Mouse (Mus musculus): Measurements from ENCODE around the gene Myh7.

Myh7 gene

DNA sequence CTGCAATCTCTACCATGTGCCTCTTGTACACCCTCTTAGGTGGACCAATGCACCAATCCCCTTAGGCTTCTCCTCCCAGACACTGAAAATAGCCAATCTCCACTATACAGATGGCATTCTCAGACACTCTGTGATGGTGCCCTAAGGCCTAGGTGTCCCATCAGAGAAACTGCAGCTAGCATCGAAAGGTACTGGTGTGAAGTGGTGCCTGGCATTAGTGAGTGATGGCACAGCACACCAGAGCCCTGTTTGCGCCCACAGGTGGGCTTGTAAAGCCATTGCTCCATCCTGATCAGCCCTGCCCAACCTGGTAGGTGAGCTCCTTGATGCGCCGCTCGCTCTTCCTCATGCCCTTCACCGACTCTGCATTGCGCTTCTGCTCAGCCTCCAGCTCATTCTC, 50.5 kb downstream of the Myh7 start:
- no peak for DNase-seq (ENCODE audit: low spot score in 2 of 2)

DNA sequence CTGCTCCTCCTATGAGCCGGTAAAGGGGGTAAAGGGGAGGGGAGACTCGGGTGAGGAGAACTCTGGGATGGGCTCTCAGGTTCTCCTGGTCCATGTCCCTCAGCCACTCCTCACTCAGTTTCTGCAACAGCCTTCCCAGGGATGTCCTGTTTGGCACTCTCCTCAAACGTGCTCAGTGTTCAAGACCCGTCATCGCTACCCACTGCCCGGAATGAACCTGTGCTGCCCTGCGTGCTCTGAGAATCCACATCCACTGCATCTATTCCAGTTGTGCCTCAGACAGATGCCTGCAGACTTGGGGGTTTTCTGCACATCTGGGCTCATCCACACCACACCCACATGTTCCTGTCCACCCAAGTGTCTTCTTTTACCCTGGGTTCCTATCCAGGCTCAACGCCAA, 51.9 kb downstream of the Myh7 start:
- DNase-seq (ENCODE audit: low spot score in 2 of 2): no peak

DNA sequence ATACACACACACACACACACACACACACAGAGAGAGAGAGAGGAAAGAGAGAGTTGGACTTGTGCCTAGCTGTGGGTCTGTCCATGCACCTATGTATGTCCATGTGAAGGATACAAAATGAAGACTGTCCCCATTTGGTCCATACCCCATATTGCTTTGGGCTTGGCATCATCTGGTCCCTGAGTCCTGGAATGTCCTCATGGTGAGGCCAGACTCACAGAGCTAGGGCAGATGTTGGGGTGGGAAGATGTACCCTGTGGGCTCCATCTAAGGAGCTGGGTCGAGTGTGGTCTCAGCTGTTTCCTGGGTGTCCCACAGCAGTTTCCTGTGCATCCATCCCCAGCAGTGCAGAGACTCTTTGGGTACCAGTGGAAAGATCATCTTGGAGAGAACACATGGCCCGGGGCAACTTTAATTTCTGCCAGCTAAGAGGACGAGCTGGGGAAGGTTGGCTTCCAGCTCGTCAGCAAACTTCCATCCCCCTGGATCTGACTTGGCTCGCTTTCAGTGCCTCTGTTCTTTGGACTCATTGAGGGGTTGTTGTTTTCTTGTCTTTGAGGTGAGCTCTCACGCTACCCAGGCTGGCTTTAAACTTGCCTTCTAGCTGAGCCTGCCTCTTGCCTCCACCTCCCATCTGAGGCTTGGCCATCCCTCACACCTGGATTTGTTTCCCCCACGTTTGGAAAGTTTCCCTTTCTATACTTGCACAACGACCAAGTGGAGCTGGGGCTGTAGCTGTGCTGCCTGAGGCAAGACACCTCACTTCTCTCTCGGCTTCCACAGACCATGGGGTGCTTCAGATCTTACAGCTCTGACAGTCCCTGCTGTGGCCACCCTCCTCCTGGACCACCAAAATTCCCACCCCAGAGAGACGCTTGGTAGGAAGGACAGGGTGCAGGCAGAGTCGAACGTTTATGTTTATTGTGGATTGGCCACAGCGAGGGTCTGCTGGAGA, 53.1 kb downstream of the Myh7 start:
- DNase-seq (ENCODE audit: low spot score in 2 of 2): no peak

- DNase-seq (ENCODE audit: low spot score in 2 of 2): no peak
Observed at GRCm38 (mm10) chr14:54940176-54940530, 54.3 kb downstream of the Myh7 start.

DNA sequence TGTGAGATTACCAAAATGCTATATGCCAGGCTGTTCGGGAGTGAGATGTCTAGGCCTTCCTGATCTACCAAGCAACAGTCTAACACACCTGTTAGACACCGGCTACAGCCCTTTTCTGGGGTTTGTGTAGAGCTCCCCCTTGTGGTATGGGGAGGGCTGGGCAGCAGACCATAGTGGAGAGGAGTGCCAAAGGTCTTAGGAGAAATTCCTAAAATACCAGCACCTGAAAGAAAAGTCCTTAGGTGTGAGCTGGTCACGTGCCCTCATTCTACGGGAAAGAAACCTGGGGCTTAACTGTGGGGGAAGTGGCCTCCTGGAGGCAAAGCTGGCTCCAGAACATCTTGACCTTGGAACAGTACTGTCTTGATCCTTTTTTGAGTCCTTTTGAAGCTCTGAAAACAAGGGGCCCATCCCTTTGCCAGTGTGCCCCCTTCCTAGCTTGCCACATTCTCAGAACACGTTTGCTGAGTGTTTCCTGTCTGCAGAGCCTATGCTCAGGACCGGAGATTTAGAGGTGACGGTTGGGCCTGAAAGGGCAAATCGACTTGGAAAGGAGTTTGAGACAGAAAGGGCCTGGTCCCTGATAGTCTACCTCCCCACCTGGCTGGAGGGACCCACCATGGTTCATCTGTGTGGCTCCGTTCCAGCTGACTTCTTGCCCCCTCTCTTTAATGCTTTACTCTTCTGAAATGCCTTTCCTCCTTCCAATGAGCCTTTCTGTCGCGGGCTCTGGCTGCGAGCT, 54.8 kb downstream of the Myh7 start:
- DNase-seq (ENCODE audit: low spot score in 2 of 2): no peak

GRCm38 (mm10) chr14:54938431-54939219, 55.8 kb downstream of the Myh7 start:
- DNase-seq (ENCODE audit: low spot score in 2 of 2): no peak

DNA sequence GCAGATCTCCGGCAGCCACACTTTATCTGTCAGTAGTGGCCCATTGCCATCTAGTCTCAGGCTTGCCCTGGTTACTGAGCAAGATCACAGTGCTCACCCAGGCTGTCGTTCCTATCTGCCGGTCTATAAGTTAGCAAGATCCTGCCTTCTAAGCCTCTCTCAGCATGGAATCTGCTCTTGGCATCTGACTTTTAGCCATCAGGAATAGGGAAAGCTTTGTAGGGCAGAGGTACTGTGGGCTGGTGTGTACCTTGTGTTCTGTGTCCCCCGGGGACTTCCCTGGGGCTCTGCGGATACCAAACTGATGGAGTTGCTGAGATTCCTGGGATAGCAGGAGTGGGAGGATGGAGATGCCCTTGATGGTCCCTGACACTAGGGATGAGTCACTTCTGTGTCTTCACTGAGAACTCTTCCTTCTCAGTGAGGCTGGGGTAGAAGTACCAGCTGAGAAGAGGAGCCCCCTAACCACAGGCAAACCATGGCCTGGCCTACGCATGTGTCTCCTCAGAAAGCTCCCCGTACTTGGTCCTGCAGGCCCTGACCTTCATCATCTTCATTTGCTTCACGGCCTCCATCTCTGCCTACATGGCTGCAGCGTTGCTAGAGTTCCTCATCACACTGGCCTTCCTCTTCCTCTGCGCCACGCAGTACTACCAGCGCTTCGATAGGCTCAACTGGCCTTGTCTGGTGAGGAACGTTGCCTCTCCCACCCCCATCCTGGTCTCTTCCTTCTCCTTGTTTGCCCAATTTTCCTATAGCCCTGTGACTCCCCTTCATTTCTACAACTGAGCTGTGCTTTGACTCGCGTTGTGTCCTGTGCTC, 56.9 kb downstream of the Myh7 start:
- DNase-seq (ENCODE audit: low spot score in 2 of 2): no peak

DNA sequence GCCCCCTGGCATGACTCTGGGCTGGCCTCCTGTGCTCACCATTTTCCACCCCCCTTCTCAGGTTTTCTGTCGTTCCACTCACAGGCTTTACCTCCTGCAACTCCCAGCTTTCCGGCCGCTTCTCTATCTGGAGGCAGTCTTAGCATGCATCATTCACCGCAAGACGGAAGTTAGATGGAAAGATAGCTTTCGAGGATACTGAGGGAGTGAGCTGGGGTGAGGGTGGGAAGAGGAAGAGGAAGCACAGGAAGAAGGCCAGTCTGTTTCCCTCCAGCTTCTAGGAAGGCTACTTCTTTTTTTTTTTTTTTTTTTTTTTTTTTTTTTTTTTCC, 57.6 kb downstream of the Myh7 start:
- DNase-seq (ENCODE audit: low spot score in 2 of 2): no peak

DNA sequence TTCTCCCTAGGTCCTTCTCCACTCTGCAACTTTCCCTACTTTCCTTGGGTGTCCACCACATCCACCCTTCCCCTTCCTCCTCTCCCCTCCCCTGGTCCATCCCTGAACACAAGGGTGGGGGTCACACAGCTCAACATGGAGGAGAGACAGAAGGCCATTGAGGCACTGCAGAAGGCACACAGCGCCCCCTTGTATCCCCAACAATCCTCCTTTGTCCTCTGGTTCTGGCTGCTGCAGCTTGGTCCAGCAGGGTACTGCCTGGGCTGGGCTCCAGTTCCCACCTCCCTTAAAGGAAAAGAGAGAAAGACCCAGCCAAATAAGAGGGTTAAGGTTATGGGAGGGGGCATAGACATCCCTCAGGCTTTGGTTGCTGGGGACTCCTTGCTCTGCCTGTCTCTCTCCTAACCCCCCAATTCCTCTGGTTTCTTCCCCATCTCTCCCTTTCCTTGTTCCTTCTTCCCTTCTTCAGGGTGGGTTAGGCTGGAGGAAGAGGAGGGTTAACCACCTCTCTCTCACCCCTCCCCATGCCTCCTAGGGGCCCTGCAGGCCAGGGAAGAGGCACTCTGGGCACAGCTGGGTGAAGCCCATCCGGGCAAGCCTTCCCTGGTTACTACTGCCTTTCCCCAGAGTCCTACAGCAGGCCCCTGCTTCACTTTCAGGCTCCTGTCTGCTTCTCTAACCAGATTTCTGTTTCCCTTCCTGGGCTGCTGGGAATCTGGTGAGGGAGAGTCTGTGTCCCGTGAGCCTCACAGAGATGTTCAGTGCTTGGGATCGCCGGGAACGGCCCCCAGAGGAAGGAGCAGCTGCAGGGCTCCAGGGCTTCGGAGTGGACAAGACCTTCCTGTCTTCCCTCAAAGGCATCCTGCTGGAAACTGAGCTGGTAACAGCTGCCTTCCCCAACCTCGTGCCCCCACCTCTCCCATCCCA, 58.3 kb downstream of the Myh7 start, which contains the start of gene Cmtm5:
Gene Cmtm5, plus strand, starts transcription at position 358 of the 927 bp plus-strand sequence.
- DNase-seq (ENCODE audit: low spot score in 2 of 2): peak; percentile 52 to 72

- no peak for DNase-seq (ENCODE audit: low spot score in 2 of 2)
Observed at GRCm38 (mm10) chr14:54932645-54933150, 61.7 kb downstream of the Myh7 start, which contains the start of gene Il25. Gene Il25 (plus strand): TSS chr14:54932695.

GRCm38 (mm10) chr14:54930431-54930830, 64.0 kb downstream of the Myh7 start:
- DNase-seq (ENCODE audit: low spot score in 2 of 2): no peak

DNA sequence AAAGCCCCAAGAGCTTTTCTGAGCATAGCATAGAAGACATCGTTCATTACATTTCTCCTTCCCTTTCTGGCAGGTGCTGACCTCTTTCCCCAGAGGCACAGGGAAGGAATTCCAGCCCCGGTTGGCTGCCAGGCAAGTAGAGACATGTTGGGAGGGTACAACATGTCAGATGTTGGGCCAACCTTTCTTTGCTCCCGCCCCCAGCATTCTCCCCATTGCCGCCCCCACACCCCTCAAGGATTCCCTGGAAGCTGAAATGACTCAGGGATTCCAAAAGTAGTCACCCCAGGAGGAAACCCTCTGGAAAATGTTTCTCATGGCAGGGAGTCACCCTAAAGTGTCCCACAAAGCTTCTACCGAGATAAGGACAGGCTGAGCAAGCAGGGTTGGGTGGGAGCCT, 64.6 kb downstream of the Myh7 start:
- DNase-seq (ENCODE audit: low spot score in 2 of 2): no peak

DNA sequence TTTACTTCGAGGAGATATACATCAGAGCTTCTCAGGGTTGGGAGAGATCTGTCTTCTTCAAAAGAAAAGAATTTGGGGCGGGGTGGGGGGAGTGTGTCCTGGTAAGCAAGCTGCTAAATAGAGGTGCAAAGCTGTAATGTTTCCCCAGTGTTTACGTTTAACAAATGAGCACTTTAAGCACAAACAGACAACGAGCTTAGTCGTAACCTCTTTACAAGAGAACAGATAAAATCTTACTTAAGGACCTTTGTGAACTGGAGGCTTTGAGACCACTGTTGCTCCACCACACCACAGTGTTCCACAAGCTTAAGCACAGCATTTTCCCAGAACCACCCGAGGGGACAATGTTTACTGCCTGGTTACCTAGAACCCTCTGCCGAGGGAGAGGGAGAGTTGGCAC, 67.1 kb downstream of the Myh7 start:
- no peak for DNase-seq (ENCODE audit: low spot score in 2 of 2)

- peak in 1 of 2 experiments; percentile 32 for DNase-seq (ENCODE audit: low spot score in 2 of 2)
Observed at GRCm38 (mm10) chr14:54926401-54927158, 67.8 kb downstream of the Myh7 start.

GRCm38 (mm10) chr14:54925349-54926342, 68.8 kb downstream of the Myh7 start, which contains the start of gene Efs:
Gene Efs (minus strand): TSS chr14:54926126.
- peak in 1 of 2 experiments; percentile 32 for DNase-seq (ENCODE audit: low spot score in 2 of 2)

DNA sequence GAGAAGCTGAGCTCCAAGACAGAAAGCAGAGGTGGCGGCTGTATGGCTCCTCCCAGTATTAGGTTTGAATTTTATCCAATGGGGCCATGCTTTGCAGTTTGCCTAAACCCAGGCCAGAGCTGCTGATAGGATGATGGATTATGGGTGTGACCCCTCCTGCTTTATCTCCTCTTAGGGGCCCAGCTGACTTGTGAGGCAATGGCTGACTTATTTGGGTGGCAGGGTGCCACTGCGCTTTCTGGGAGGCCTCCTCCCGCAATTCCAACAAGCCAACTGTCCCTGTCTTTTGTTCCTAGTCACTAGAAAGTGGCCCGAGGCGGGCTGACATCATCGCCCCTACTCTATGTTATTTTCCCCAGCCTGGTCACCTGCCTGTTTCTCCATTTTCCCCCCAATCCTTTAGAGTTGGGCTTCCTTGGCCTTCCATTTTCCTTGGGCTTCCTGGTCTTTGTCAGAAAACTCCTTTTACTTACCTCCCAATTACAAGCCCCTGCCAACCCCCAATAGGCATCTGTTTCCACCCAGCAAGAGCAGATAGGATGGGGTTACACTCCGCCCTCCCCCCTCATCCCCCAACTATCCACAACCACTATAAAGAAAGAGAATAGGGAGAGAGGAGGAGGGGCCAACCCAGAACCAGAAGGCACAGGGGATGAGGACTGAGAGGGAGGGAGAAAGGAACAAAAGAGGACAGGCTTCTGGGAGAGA, 69.6 kb downstream of the Myh7 start:
- DNase-seq (ENCODE audit: low spot score in 2 of 2): no peak

All from frontal cortex, postnatal 14 days (tissue).